Comparison of ENCODE assay signal across 8 mouse cellular contexts in the genomic region with DNA sequence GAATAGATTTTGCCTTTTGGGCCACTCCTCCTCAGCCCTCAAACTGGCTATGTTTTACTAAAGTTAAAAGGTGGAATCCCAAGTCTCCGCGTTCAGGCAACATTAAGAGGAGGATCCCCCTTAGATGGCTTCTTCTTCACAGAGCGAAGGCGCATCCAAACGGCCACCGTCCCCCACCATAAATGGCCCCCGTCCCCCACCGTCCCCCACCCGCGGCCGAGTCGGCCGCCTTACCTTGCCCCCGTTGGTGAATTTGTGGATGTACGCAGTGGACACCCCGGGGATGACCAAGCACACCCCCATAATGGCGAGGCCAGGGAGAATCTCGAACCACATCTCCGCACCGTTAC. TPM values are rescaled to one million over a fixed set of nuclear protein-coding genes. Genes with fewer than 3 reads are reported as not detected.
DNase-seq lines count a peak whose midpoint lies in the region; ATAC-seq and TF ChIP-seq lines count a peak whose summit lies in the region.

No protein-coding gene starts in this region.

- TF ChIP-seq EP300 in liver, postnatal 0 days (IDR thresholded peaks at IDR 0.05; ENCODE audit: low read depth), result no peak

- ATAC-seq in heart, embryonic 14.5 days (ENCODE audit: insufficient number of reproducible peaks, insufficient read depth, low FRiP score, low read depth), result no peak
- ATAC-seq in forebrain, embryonic 16.5 days, result no peak; the same call in 1 of the 2 replicates
- ATAC-seq in liver, postnatal 0 days, result peak; percentile 68

- WGBS in heart, embryonic 14.5 days, result 19% methylated on average over 20 of the region's 20 CpGs
- 15% methylated on average over 19 of the region's 20 CpGs for WGBS in forebrain, embryonic 16.5 days
- WGBS in liver, postnatal 0 days (ENCODE audit: insufficient replicate concordance), result 19% methylated on average over 20 of the region's 20 CpGs

- H3K4me3 ChIP-seq in heart, embryonic 14.5 days (ENCODE audit: control insufficient read depth in 1 of 2, insufficient read depth in 1 of 2, low read depth in 1 of 2, low read length in 2 of 2), result peak overlapping the region; percentile 52 to 89
- peak overlapping the region; percentile 59 for H3K4me3 ChIP-seq in forebrain, embryonic 16.5 days (replicated peaks; ENCODE audit: low read length)
- H3K4me3 ChIP-seq in liver, postnatal 0 days (ENCODE audit: low read depth, low read length), result peak overlapping the region; percentile 68

- DNase-seq in heart, postnatal 4 days, result no peak
- DNase-seq in MEL-GATA-1-ER (ENCODE audit: extremely low read depth, low read depth), result peak; percentile 7
- DNase-seq in liver, postnatal 0 days, result no peak
- DNase-seq in yolk sac, embryonic 10.5 days (ENCODE audit: low spot score), result no peak
- DNase-seq in embryo, embryonic 10.5 days (ENCODE audit: low spot score), result no peak
- no peak for DNase-seq in gastrocnemius, postnatal 25 days

- no peaks in the 10 kb centered on the region for H3K9me3 ChIP-seq in heart, embryonic 14.5 days (ENCODE audit: control insufficient read depth, low read length)
- H3K9me3 ChIP-seq in forebrain, embryonic 16.5 days (ENCODE audit: control insufficient read depth, low read length), result no peaks in the 10 kb centered on the region; the same call in 1 of the 2 replicates
- H3K9me3 ChIP-seq in liver, postnatal 0 days (ENCODE audit: low read length), result no peaks in the 10 kb centered on the region

- H3K36me3 ChIP-seq in heart, embryonic 14.5 days (ENCODE audit: control insufficient read depth, insufficient read depth, low read length), result peaks cover 17% of the 10 kb centered on the region; the same call in 1 of the 2 replicates
- no peaks in the 10 kb centered on the region for H3K36me3 ChIP-seq in forebrain, embryonic 16.5 days (ENCODE audit: control insufficient read depth, insufficient read depth)
- no peaks in the 10 kb centered on the region for H3K36me3 ChIP-seq in liver, postnatal 0 days (replicated peaks; ENCODE audit: insufficient read depth, low read length)

- H3K9ac ChIP-seq in heart, embryonic 14.5 days (ENCODE audit: low read length), result peak overlapping the region; percentile 71
- H3K9ac ChIP-seq in forebrain, embryonic 16.5 days (replicated peaks; ENCODE audit: low read depth, low read length), result peak overlapping the region; percentile 55
- peak overlapping the region; percentile 57 for H3K9ac ChIP-seq in liver, postnatal 0 days (replicated peaks)

- H3K27ac ChIP-seq in heart, embryonic 14.5 days (replicated peaks in 1 of 2; ENCODE audit: control insufficient read depth in 1 of 2, insufficient read depth in 1 of 2, low read depth in 2 of 2, low read length in 2 of 2), result 0 out of 4 replicates have a peak overlapping the region, but pooled peaks of 1 of the 2 experiments have one; percentile 6
- H3K27ac ChIP-seq in forebrain, embryonic 16.5 days (ENCODE audit: low read length), result peak overlapping the region; percentile 60
- no peak overlapping the region for H3K27ac ChIP-seq in liver, postnatal 0 days (ENCODE audit: low read depth)

- peak overlapping the region; percentile 77 for H3K4me2 ChIP-seq in heart, embryonic 14.5 days (ENCODE audit: low read length)
- H3K4me2 ChIP-seq in forebrain, embryonic 16.5 days (ENCODE audit: low read length), result peak overlapping the region; percentile 63
- H3K4me2 ChIP-seq in liver, postnatal 0 days (ENCODE audit: low read depth, low read length), result peak overlapping the region; percentile 76

- H3K27me3 ChIP-seq in heart, embryonic 14.5 days (ENCODE audit: control insufficient read depth, insufficient read depth, low read length), result no peaks in the 10 kb centered on the region
- no peaks in the 10 kb centered on the region for H3K27me3 ChIP-seq in forebrain, embryonic 16.5 days (replicated peaks; ENCODE audit: control insufficient read depth, insufficient read depth, low read length)
- no peaks in the 10 kb centered on the region for H3K27me3 ChIP-seq in liver, postnatal 0 days (ENCODE audit: insufficient read depth, low read length)

- peaks cover 0 to 6% of the 10 kb centered on the region in 2 experiments; a peak in 1 of 4 replicates for H3K4me1 ChIP-seq in heart, embryonic 14.5 days (ENCODE audit: control insufficient read depth in 2 of 2, insufficient read depth in 2 of 2, low read length in 2 of 2)
- peaks cover 4% of the 10 kb centered on the region for H3K4me1 ChIP-seq in forebrain, embryonic 16.5 days (replicated peaks; ENCODE audit: control insufficient read depth, insufficient read depth, low read length)
- H3K4me1 ChIP-seq in liver, postnatal 0 days (ENCODE audit: insufficient read depth), result no peaks in the 10 kb centered on the region

- TF ChIP-seq CTCF in liver, postnatal 0 days (IDR thresholded peaks at IDR 0.05; ENCODE audit: low read depth), result no peak

RNA-seq across cellular contexts. Expression of gene Ndufa1, which starts 0.2 kb away (rescaled TPM):
- 948 and 990 TPM in 2 replicates for polyA plus RNA-seq in heart, embryonic 14.5 days (2014; fragmentation: Nextera tagmentation; extraction: Ambion mirVana)
- 100 to 1,000 TPM; 565 to 671 TPM for total RNA-seq in heart, postnatal 4 days (2021)
- polyA plus RNA-seq in forebrain, embryonic 16.5 days (2015; fragmentation: Nextera tagmentation; extraction: Ambion mirVana), result 384 and 446 TPM in 2 replicates
- polyA plus RNA-seq in liver, postnatal 0 days (2015; fragmentation: Nextera tagmentation; extraction: Ambion mirVana), result 473 and 484 TPM in 2 replicates
- total RNA-seq in gastrocnemius, postnatal 25 days (2021), result 100 to 1,000 TPM; 430 to 453 TPM

RNA-seq across cellular contexts. Expression of gene Rnf113a1, which starts 0.3 kb away (rescaled TPM):
- 6.3 and 7.4 TPM in 2 replicates for polyA plus RNA-seq in heart, embryonic 14.5 days (2014; fragmentation: Nextera tagmentation; extraction: Ambion mirVana)
- 1 to 10 TPM; 3.1 to 3.7 TPM for total RNA-seq in heart, postnatal 4 days (2021)
- 15.7 TPM in 2 replicates for polyA plus RNA-seq in forebrain, embryonic 16.5 days (2015; fragmentation: Nextera tagmentation; extraction: Ambion mirVana)
- polyA plus RNA-seq in liver, postnatal 0 days (2015; fragmentation: Nextera tagmentation; extraction: Ambion mirVana), result 2.8 and 2.9 TPM in 2 replicates
- total RNA-seq in gastrocnemius, postnatal 25 days (2021), result 1 to 10 TPM; 1.8 to 2.8 TPM

RNA-seq across cellular contexts. Expression of gene Gm9, which starts 20.1 kb away (rescaled TPM):
- not detected in 2 replicates for polyA plus RNA-seq in heart, embryonic 14.5 days (2014; fragmentation: Nextera tagmentation; extraction: Ambion mirVana)
- not detected for total RNA-seq in heart, postnatal 4 days (2021)
- polyA plus RNA-seq in forebrain, embryonic 16.5 days (2015; fragmentation: Nextera tagmentation; extraction: Ambion mirVana), result not detected in 2 replicates
- polyA plus RNA-seq in liver, postnatal 0 days (2015; fragmentation: Nextera tagmentation; extraction: Ambion mirVana), result not detected in 2 replicates
- total RNA-seq in gastrocnemius, postnatal 25 days (2021), result not detected

RNA-seq across cellular contexts. Expression of gene Akap14, which starts 22.1 kb away (rescaled TPM):
- 0.15 and 0.22 TPM in 2 replicates for polyA plus RNA-seq in heart, embryonic 14.5 days (2014; fragmentation: Nextera tagmentation; extraction: Ambion mirVana)
- not detected for total RNA-seq in heart, postnatal 4 days (2021)
- polyA plus RNA-seq in forebrain, embryonic 16.5 days (2015; fragmentation: Nextera tagmentation; extraction: Ambion mirVana), result 0.15 TPM in 1 of 2 replicates, not detected in the other
- polyA plus RNA-seq in liver, postnatal 0 days (2015; fragmentation: Nextera tagmentation; extraction: Ambion mirVana), result not detected in 2 replicates
- total RNA-seq in gastrocnemius, postnatal 25 days (2021), result not detected

RNA-seq across cellular contexts. Expression of gene Rhox1, which starts 31.3 kb away (rescaled TPM):
- not detected in 2 replicates for polyA plus RNA-seq in heart, embryonic 14.5 days (2014; fragmentation: Nextera tagmentation; extraction: Ambion mirVana)
- not detected for total RNA-seq in heart, postnatal 4 days (2021)
- not detected in 2 replicates for polyA plus RNA-seq in forebrain, embryonic 16.5 days (2015; fragmentation: Nextera tagmentation; extraction: Ambion mirVana)
- polyA plus RNA-seq in liver, postnatal 0 days (2015; fragmentation: Nextera tagmentation; extraction: Ambion mirVana), result not detected in 2 replicates
- total RNA-seq in gastrocnemius, postnatal 25 days (2021), result not detected
